Mouse (Mus musculus) left cerebral cortex, adult 9 months (tissue): ENCODE data around the gene Fcrlb.
A peak's percentile ranks its signal among the peaks of the same experiment; 100 is the strongest.

Experiments
- DNase-seq, 2 experiments: peaks; one replicate each; pipeline ENCODE4 v3.0.0; 2022; ENCODE audit warnings: low spot score in 2 of 2

The Fcrlb gene

GRCm38 (mm10) chr1:170868107-170868904 lies 44.4 kb downstream of the Fcrlb start:
- DNase-seq = peak in 1 of 2 experiments; percentile 81

GRCm38 (mm10) chr1:170867691-170868105 lies 45.0 kb downstream of the Fcrlb start, which contains the start of gene Atf6:
Atf6 (minus strand) TSS chr1:170867771.
- peak; percentile 87 to 97 for DNase-seq

DNA sequence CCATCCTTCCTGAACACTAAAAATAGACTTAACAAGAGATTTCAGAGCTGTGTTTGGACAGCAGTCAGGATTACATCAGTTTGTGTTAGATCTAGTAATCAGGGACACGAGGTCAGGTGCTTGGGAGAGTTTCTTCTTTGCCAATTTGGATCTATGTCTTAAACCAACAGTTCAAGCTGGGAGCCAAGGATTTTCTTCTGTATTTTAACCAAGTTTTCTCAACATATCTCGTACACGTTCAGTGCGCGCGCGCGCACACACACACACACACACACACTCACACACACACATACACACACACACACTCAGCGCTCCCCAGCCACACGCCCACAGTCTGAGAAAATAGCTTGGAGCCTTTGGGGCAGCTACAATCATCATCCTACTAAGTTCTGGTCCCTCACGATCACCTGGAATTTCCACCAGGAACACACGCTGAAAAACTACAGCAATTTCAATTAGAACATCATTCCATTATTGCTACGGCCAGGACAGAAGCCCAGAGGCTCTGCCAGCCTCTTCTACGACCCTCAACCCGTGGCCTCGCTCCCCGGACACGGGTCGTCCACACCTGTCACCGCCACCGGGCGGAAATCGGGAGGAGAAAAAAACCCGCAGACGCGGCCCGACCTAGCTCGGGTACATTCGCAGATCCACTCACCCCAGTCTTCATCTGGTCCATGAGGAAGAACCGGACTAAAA lies 45.6 kb downstream of the Fcrlb start:
- no peak for DNase-seq

DNA sequence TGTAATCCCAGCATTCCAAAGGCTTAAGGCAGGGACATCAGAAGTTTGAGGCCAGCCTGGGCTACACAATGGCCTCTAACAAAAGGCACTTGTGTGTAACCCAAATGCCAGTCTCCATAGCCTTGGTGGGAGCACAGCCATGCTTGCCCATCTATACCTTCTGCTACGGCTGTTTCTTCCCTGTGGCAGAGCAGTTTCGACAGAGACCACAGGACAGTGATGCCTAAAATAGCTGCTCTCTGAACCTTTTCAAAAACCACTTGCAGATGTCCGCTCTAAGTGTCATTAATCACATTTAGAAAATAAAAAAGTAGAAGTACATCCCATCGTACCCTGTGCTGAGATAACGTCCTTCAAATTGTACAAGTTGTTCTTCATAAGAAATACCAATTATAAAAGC lies 47.3 kb downstream of the Fcrlb start:
- DNase-seq = no peak

DNA sequence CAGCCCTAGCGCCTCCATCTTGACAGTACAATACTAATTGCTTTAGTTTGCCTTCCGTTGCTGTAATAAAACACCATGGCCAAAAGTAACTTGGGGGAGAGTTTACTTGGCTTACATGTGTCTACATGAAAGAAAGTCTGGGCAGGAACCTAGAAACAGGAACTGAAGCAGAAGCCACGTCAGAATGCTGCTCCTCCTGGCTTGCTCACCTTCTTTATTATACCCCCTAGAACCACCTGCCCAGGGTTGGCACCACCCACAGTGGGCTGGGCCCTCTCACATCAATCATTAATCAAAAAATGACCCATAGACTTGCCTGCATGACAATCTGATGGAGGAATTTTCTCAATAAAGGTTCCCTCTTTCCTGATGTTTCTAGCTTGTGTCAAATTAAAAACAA lies 48.0 kb downstream of the Fcrlb start:
- no peak for DNase-seq

GRCm38 (mm10) chr1:170864234-170864633 lies 48.5 kb downstream of the Fcrlb start:
- DNase-seq = no peak

GRCm38 (mm10) chr1:170863033-170863432 lies 49.7 kb downstream of the Fcrlb start:
- no peak for DNase-seq

DNA sequence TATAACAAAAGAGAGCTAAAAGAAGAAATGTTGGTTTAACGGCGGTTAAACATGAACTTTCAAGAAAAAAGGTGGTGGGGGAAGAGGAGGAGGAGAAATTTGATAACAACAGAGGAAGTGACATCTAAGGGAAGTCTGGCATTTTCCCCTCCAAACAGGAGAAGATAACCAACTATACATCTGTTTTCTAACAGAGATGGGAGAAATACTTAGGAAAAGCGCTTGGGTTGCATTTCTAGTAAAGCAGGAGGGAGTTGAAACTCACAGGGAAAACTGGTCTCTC lies 50.4 kb downstream of the Fcrlb start:
- no peak for DNase-seq

DNA sequence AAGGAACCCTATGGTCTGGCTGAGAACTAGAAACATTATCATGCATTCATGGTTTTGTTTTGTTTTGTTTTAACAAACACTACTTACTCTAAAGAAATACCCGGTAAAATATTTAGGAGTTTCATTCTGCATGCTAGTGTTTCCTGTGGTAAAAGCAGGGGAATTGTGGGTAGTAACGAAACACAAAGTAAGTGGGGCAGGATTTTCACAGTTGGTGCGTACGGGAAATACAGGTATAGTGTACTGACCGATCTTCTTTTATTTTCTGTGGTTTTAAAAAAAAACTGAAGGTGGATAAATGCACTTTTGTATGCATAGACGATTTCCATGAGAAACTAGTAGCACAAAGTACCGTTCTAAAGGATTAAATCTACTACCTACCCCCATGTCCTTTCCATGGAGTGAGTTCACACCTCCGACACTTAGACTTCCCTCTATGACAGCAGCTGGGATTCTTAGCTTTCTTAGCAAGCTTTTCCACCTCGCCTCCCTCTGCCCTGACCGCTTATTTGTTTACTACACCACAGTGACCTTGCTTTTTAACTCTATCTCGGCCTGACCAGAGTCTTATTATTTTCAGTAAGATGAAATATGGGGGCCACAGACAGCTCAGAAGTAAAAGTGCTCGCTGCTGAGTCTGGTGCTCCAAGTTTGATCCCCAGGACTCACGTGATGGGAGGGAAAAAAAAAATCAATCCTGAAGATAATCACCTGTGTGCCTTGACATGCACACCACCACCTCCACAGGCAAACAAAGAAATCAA lies 50.9 kb downstream of the Fcrlb start:
- no peak for DNase-seq

DNA sequence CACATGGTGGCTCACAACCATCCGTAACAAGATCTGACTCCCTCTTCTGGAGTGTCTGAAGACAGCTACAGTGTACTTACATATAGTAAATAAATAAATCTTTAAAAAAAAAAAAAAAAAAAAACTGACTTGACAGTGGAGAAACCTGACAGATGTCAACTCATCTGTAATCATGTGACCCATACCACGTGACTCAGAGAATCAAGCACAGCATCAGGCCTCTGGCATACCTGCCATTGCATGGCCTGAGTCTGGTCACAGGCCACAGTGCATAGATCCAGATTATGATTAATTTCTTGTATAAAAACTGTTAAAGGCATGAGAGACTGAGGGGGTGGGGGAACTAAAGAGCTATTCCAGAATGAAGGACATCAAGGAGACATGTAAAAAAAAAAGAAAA lies 53.9 kb downstream of the Fcrlb start:
- DNase-seq = no peak

DNA sequence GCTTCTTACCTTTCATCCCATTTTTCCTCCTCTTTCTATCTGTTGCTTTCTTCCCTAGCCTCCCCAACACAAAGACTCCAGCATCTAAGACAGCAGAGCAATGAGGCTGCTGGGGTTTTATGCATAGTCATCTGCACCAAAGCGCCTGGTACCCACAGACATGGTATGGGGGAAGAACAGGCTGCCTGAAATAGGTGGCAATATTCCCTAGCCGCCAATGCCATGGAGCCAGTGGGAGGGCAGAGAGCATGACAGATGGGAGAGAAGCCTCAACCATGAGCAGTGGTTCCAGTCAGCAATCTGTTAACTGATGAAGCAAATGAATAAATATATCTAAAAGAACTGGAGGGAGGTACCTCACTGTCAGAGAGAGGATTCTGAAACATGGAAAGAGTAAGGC lies 55.4 kb downstream of the Fcrlb start:
- peak in 1 of 2 experiments; percentile 60 for DNase-seq
